Mouse (Mus musculus) spleen, adult 12 weeks (tissue): Measurements from ENCODE around the gene Pcgf3.
"Not testable (repeated sequence)": the region's sequence is repeated elsewhere in the genome, so short reads cannot be mapped to it uniquely, and the experiment has no call there.

Source experiments
- DNase-seq: peaks from one replicate; pipeline ENCODE4 v3.0.0; 2022; ENCODE audit warnings: low spot score

Gene Pcgf3

GRCm38 (mm10) chr5:108469617-108470016, 8.6 kb downstream of the Pcgf3 start:
- DNase-seq = no peak

GRCm38 (mm10) chr5:108473737-108474136, 12.7 kb downstream of the Pcgf3 start:
- no peak for DNase-seq

GRCm38 (mm10) chr5:108475977-108476376, 14.9 kb downstream of the Pcgf3 start:
- no peak for DNase-seq

- DNase-seq = no peak
Observed at GRCm38 (mm10) chr5:108483006-108483405, 22.0 kb downstream of the Pcgf3 start.

- DNase-seq = peak; percentile 13
Observed at GRCm38 (mm10) chr5:108485239-108485638, 24.2 kb downstream of the Pcgf3 start.

GRCm38 (mm10) chr5:108486148-108486547, 25.1 kb downstream of the Pcgf3 start:
- not testable (repeated sequence) for DNase-seq

GRCm38 (mm10) chr5:108501573-108501972, 40.5 kb downstream of the Pcgf3 start:
- no peak for DNase-seq

GRCm38 (mm10) chr5:108502286-108502685, 41.3 kb downstream of the Pcgf3 start:
- no peak for DNase-seq

GRCm38 (mm10) chr5:108515581-108516361, 54.7 kb downstream of the Pcgf3 start:
- no peak for DNase-seq

- DNase-seq = no peak
Observed at GRCm38 (mm10) chr5:108516655-108517054, 55.6 kb downstream of the Pcgf3 start.

- DNase-seq = no peak
Observed at GRCm38 (mm10) chr5:108518106-108518885, 57.3 kb downstream of the Pcgf3 start.

- no peak for DNase-seq
Observed at GRCm38 (mm10) chr5:108518951-108519350, 57.9 kb downstream of the Pcgf3 start.

- DNase-seq = no peak
Observed at GRCm38 (mm10) chr5:108520153-108520552, 59.1 kb downstream of the Pcgf3 start.

- no peak for DNase-seq
Observed at GRCm38 (mm10) chr5:108521016-108521415, 60.0 kb downstream of the Pcgf3 start.

- no peak for DNase-seq
Observed at GRCm38 (mm10) chr5:108521896-108522295, 60.9 kb downstream of the Pcgf3 start.

- DNase-seq = no peak
Observed at GRCm38 (mm10) chr5:108522597-108522996, 61.6 kb downstream of the Pcgf3 start.

- DNase-seq = no peak
Observed at GRCm38 (mm10) chr5:108534188-108534587, 73.2 kb downstream of the Pcgf3 start.

GRCm38 (mm10) chr5:108543516-108544291, 82.7 kb downstream of the Pcgf3 start:
- DNase-seq = no peak

GRCm38 (mm10) chr5:108547636-108548035, 86.6 kb downstream of the Pcgf3 start:
- DNase-seq = no peak

GRCm38 (mm10) chr5:108549137-108549488, 88.1 kb downstream of the Pcgf3 start:
- no peak for DNase-seq

- DNase-seq = no peak
Observed at GRCm38 (mm10) chr5:108549489-108550206, 88.6 kb downstream of the Pcgf3 start, which contains the start of gene Cplx1. TSS of gene Cplx1 (minus strand) at chr5:108550024.

GRCm38 (mm10) chr5:108550207-108550594, 89.2 kb downstream of the Pcgf3 start:
- no peak for DNase-seq
